Mouse (Mus musculus): ENCODE results near the gene Vhl. TPM values are rescaled to one million over a fixed set of nuclear protein-coding genes. Genes with fewer than 3 reads are reported as not detected.
A peak's percentile ranks its signal among the peaks of the same experiment; 100 is the strongest.
"Not testable (repeated sequence)": the region's sequence is repeated elsewhere in the genome, so short reads cannot be mapped to it uniquely, and the experiment has no call there.

Gene Vhl
- total and polyA plus RNA-seq, 3 experiments, result 6.4 to 25.4 (median 12.5) TPM

- Histone ChIP-seq H3K27me3 (ENCODE audit: insufficient read depth, low read length) (no peaks in the 10 kb centered on the region), H3K4me1 (ENCODE audit: insufficient read depth, low read depth, low read length) (peaks cover 7% of the 10 kb centered on the region; the same call in 1 of the 2 replicates), H3K9me3 (replicated peaks) (no peaks in the 10 kb centered on the region; the same call in 1 of the 2 replicates), H3K4me3 (ENCODE audit: low read depth, low read length) (no peak overlapping the region), H3K36me3 (replicated peaks) (peaks cover 45% of the 10 kb centered on the region)
- ATAC-seq (ENCODE audit: extremely low read depth, insufficient number of reproducible peaks, low FRiP score, poor library complexity, severe bottlenecking) (no peak), DNase-seq (ENCODE audit: low spot score) (no peak)
- TF ChIP-seq GATA2 (IDR thresholded peaks at IDR 0.05; ENCODE audit: borderline replicate concordance, low read depth, low read length), result no peak
- no peak for TF ChIP-seq TAL1 (conservative IDR thresholded peaks at IDR 0.05; ENCODE audit: low read depth, low read length)
Observed at GRCm38 (mm10) chr6:113669821-113670220, 46.1 kb downstream of the Vhl start.

GRCm38 (mm10) chr6:113672029-113672428 is 48.3 kb downstream of the Vhl start:
- not testable (repeated sequence) for DNase-seq (ENCODE audit: low spot score); ATAC-seq (ENCODE audit: extremely low read depth, insufficient number of reproducible peaks, low FRiP score, poor library complexity, severe bottlenecking); H3K4me3 ChIP-seq (ENCODE audit: low read depth, low read length); H3K9me3 ChIP-seq (replicated peaks); H3K27me3 ChIP-seq (ENCODE audit: insufficient read depth, low read length)
- Histone ChIP-seq H3K36me3 (replicated peaks) (peaks cover 45% of the 10 kb centered on the region), H3K4me1 (ENCODE audit: insufficient read depth, low read depth, low read length) (peaks cover 12% of the 10 kb centered on the region; the same call in 1 of the 2 replicates)

DNA sequence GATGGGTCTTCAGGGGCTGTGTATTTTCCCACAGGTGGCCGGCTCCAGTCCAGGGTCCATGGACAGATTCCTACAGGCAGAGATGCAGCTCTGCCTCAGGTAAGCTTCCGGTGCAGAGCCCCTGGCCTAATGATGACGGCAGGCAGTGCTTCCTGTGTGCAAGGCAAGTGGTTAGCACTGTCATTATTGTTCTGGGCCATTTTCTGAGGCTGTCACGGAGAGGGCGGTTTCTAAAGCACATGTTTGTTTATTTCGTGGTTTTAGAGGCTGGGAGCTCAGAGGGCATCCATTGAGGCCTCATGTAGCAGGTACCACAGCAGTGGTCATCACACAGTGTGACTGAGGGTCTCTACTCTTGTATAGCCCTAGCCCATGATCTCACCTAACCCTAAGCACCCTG is 49.2 kb downstream of the Vhl start:
- Histone ChIP-seq H3K4me1 (ENCODE audit: insufficient read depth, low read depth, low read length) (peaks cover 17% of the 10 kb centered on the region; the same call in 1 of the 2 replicates), H3K9me3 (replicated peaks) (no peaks in the 10 kb centered on the region; the same call in 1 of the 2 replicates), H3K27me3 (ENCODE audit: insufficient read depth, low read length) (no peaks in the 10 kb centered on the region), H3K36me3 (replicated peaks) (peaks cover 41% of the 10 kb centered on the region), H3K4me3 (ENCODE audit: low read depth, low read length) (no peak overlapping the region)
- no peak for DNase-seq (ENCODE audit: low spot score)
- no peak for ATAC-seq (ENCODE audit: extremely low read depth, insufficient number of reproducible peaks, low FRiP score, poor library complexity, severe bottlenecking)
- TF ChIP-seq POLR2AphosphoS5 (IDR thresholded peaks at IDR 0.05; ENCODE audit: insufficient replicate concordance, low read depth, low read length) (no peak), TAL1 (conservative IDR thresholded peaks at IDR 0.05; ENCODE audit: low read depth, low read length) (no peak), GATA2 (IDR thresholded peaks at IDR 0.05; ENCODE audit: borderline replicate concordance, low read depth, low read length) (no peak), CTCF (IDR thresholded peaks at IDR 0.05; ENCODE audit: low read depth, low read length) (no peak), GATA1 (IDR thresholded peaks at IDR 0.05; ENCODE audit: borderline replicate concordance, low read length) (no peak)

- Histone ChIP-seq H3K36me3 (replicated peaks) (peaks cover 44% of the 10 kb centered on the region), H3K4me1 (ENCODE audit: insufficient read depth, low read depth, low read length) (peaks cover 20% of the 10 kb centered on the region), H3K4me3 (ENCODE audit: low read depth, low read length) (no peak overlapping the region), H3K27me3 (ENCODE audit: insufficient read depth, low read length) (no peaks in the 10 kb centered on the region), H3K9me3 (replicated peaks) (no peaks in the 10 kb centered on the region; the same call in 1 of the 2 replicates)
- no peak for DNase-seq (ENCODE audit: low spot score)
- TF ChIP-seq GATA2 (IDR thresholded peaks at IDR 0.05; ENCODE audit: borderline replicate concordance, low read depth, low read length), result no peak
- ATAC-seq (ENCODE audit: extremely low read depth, insufficient number of reproducible peaks, low FRiP score, poor library complexity, severe bottlenecking), result peak; percentile 22; the same call in 1 of the 2 replicates
Observed at GRCm38 (mm10) chr6:113675234-113675633, 51.5 kb downstream of the Vhl start.

GRCm38 (mm10) chr6:113675991-113676390 is 52.2 kb downstream of the Vhl start:
- no peak for DNase-seq (ENCODE audit: low spot score)
- no peak for TF ChIP-seq TAL1 (conservative IDR thresholded peaks at IDR 0.05; ENCODE audit: low read depth, low read length)
- no peak for TF ChIP-seq GATA1 (IDR thresholded peaks at IDR 0.05; ENCODE audit: borderline replicate concordance, low read length)
- no peak for TF ChIP-seq POLR2AphosphoS5 (IDR thresholded peaks at IDR 0.05; ENCODE audit: insufficient replicate concordance, low read depth, low read length)
- TF ChIP-seq CTCF (IDR thresholded peaks at IDR 0.05; ENCODE audit: low read depth, low read length), result no peak
- no peak for TF ChIP-seq GATA2 (IDR thresholded peaks at IDR 0.05; ENCODE audit: borderline replicate concordance, low read depth, low read length)
- no peak for ATAC-seq (ENCODE audit: extremely low read depth, insufficient number of reproducible peaks, low FRiP score, poor library complexity, severe bottlenecking)
- Histone ChIP-seq H3K9me3 (replicated peaks) (no peaks in the 10 kb centered on the region; the same call in 1 of the 2 replicates), H3K4me1 (ENCODE audit: insufficient read depth, low read depth, low read length) (peaks cover 22% of the 10 kb centered on the region), H3K4me3 (ENCODE audit: low read depth, low read length) (no peak overlapping the region), H3K27me3 (ENCODE audit: insufficient read depth, low read length) (no peaks in the 10 kb centered on the region), H3K36me3 (replicated peaks) (peaks cover 43% of the 10 kb centered on the region)

GRCm38 (mm10) chr6:113677070-113677734 is 53.4 kb downstream of the Vhl start:
- Histone ChIP-seq H3K9me3 (replicated peaks) (no peaks in the 10 kb centered on the region), H3K4me3 (ENCODE audit: low read depth, low read length) (no peak overlapping the region), H3K36me3 (replicated peaks) (peaks cover 38% of the 10 kb centered on the region), H3K27me3 (ENCODE audit: insufficient read depth, low read length) (no peaks in the 10 kb centered on the region), H3K4me1 (ENCODE audit: insufficient read depth, low read depth, low read length) (peaks cover 30% of the 10 kb centered on the region)
- no peak for DNase-seq (ENCODE audit: low spot score)
- no peak for ATAC-seq (ENCODE audit: extremely low read depth, insufficient number of reproducible peaks, low FRiP score, poor library complexity, severe bottlenecking)
- TF ChIP-seq POLR2AphosphoS5 (IDR thresholded peaks at IDR 0.05; ENCODE audit: insufficient replicate concordance, low read depth, low read length) (no peak), GATA2 (IDR thresholded peaks at IDR 0.05; ENCODE audit: borderline replicate concordance, low read depth, low read length) (no peak), CTCF (IDR thresholded peaks at IDR 0.05; ENCODE audit: low read depth, low read length) (no peak), TAL1 (conservative IDR thresholded peaks at IDR 0.05; ENCODE audit: low read depth, low read length) (no peak), GATA1 (IDR thresholded peaks at IDR 0.05; ENCODE audit: borderline replicate concordance, low read length) (no peak)

Measured in G1E (cell line).